Mouse (Mus musculus): ENCODE results near the gene Jade1. TPM values are rescaled to one million over a fixed set of nuclear protein-coding genes. Genes with fewer than 3 reads are reported as not detected.

Gene Jade1
- total and polyA plus RNA-seq, 3 experiments: 9.6 to 11.0 (median 10.7) TPM

GRCm38 (mm10) chr3:41592805-41593204 is 37.3 kb downstream of the Jade1 start:
- DNase-seq (ENCODE audit: extremely low read depth): no peak
- no peak overlapping the region for H3K4me3 ChIP-seq (replicated peaks in 1 of 3; ENCODE audit: low read depth in 2 of 3, low read length in 2 of 3, poor library complexity in 1 of 3)
- H3K4me1 ChIP-seq (ENCODE audit: control insufficient read depth in 1 of 2, insufficient read depth in 2 of 2): no peaks in the 10 kb centered on the region
- peaks cover 3% of the 10 kb centered on the region; the same call in 1 of the 2 replicates for H3K79me2 ChIP-seq (replicated peaks; ENCODE audit: control insufficient read depth, extremely low read depth, insufficient read depth, poor library complexity, severe bottlenecking)
- no peak overlapping the region for H3K4me2 ChIP-seq (ENCODE audit: insufficient read depth, low read depth, poor library complexity, severe bottlenecking)
- H3K27ac ChIP-seq (ENCODE audit: insufficient read depth, low read depth): no peak overlapping the region
- dilution Hi-C loops (cut with MboI; ENCODE audit: extremely low pct_ligation_motif_present, extremely low pct_unique_long_range_greater_than_20kb, low sequenced_read_pairs) (no loop called here), in situ Hi-C loops (cut with MboI; ENCODE audit: low pct_ligation_motif_present, low pct_unique_long_range_greater_than_20kb, low sequenced_read_pairs) (no loop called here)
- H3K27me3 ChIP-seq (replicated peaks): no peaks in the 10 kb centered on the region
- peaks cover 74 to 99% of the 10 kb centered on the region in 2 experiments for H3K36me3 ChIP-seq (replicated peaks in 1 of 2; ENCODE audit: control insufficient read depth in 1 of 2, insufficient read depth in 1 of 2, low read length in 1 of 2)
- no peak for TF ChIP-seq ETS1 (conservative IDR thresholded peaks at IDR 0.05; ENCODE audit: low read depth, low read length)
- TF ChIP-seq MXI1 (IDR thresholded peaks at IDR 0.05; ENCODE audit: low read depth, low read length): no peak
- no peak for TF ChIP-seq NELFE (IDR thresholded peaks at IDR 0.05; ENCODE audit: low read depth, low read length)
- no peak for TF ChIP-seq NRF1 (IDR thresholded peaks at IDR 0.05; ENCODE audit: low read depth, low read length)
- TF ChIP-seq MAX (IDR thresholded peaks at IDR 0.05; ENCODE audit: low read length): no peak
- TF ChIP-seq USF1 (IDR thresholded peaks at IDR 0.05; ENCODE audit: low read depth, low read length): no peak
- TF ChIP-seq BHLHE40 (IDR thresholded peaks at IDR 0.05; ENCODE audit: low read depth, low read length): no peak
- TF ChIP-seq ELF1 (IDR thresholded peaks at IDR 0.05; ENCODE audit: low read depth, low read length): no peak
- no peaks in the 10 kb centered on the region for H3K9me3 ChIP-seq (replicated peaks; ENCODE audit: low read length)
- no peak overlapping the region for H3K9ac ChIP-seq (ENCODE audit: insufficient read depth, low read depth)

GRCm38 (mm10) chr3:41594097-41594879 is 38.8 kb downstream of the Jade1 start:
- no peak overlapping the region for H3K9ac ChIP-seq (ENCODE audit: insufficient read depth, low read depth)
- peaks cover 76 to 99% of the 10 kb centered on the region in 2 experiments for H3K36me3 ChIP-seq (replicated peaks in 1 of 2; ENCODE audit: control insufficient read depth in 1 of 2, insufficient read depth in 1 of 2, low read length in 1 of 2)
- no peaks in the 10 kb centered on the region for H3K4me1 ChIP-seq (ENCODE audit: control insufficient read depth in 1 of 2, insufficient read depth in 2 of 2)
- no peak overlapping the region for H3K27ac ChIP-seq (ENCODE audit: insufficient read depth, low read depth)
- in situ Hi-C loops (cut with MboI; ENCODE audit: low pct_ligation_motif_present, low pct_unique_long_range_greater_than_20kb, low sequenced_read_pairs) (no loop called here), dilution Hi-C loops (cut with MboI; ENCODE audit: extremely low pct_ligation_motif_present, extremely low pct_unique_long_range_greater_than_20kb, low sequenced_read_pairs) (no loop called here)
- no peak for TF ChIP-seq KAT2A (IDR thresholded peaks at IDR 0.05; ENCODE audit: insufficient replicate concordance, low read length)
- TF ChIP-seq ELF1 (IDR thresholded peaks at IDR 0.05; ENCODE audit: low read depth, low read length): no peak
- TF ChIP-seq NELFE (IDR thresholded peaks at IDR 0.05; ENCODE audit: low read depth, low read length): no peak
- no peak for TF ChIP-seq UBTF (IDR thresholded peaks at IDR 0.05; ENCODE audit: low read depth, low read length)
- no peak overlapping the region for H3K4me3 ChIP-seq (replicated peaks in 1 of 3; ENCODE audit: low read depth in 2 of 3, low read length in 2 of 3, poor library complexity in 1 of 3)
- no peaks in the 10 kb centered on the region for H3K27me3 ChIP-seq (replicated peaks)
- H3K4me2 ChIP-seq (ENCODE audit: insufficient read depth, low read depth, poor library complexity, severe bottlenecking): no peak overlapping the region
- DNase-seq (ENCODE audit: extremely low read depth): no peak
- H3K9me3 ChIP-seq (replicated peaks; ENCODE audit: low read length): no peaks in the 10 kb centered on the region
- H3K79me2 ChIP-seq (replicated peaks; ENCODE audit: control insufficient read depth, extremely low read depth, insufficient read depth, poor library complexity, severe bottlenecking): no peaks in the 10 kb centered on the region

- Histone ChIP-seq H3K9ac (ENCODE audit: insufficient read depth, low read depth) (no peak overlapping the region), H3K4me3 (replicated peaks in 1 of 3; ENCODE audit: low read depth in 2 of 3, low read length in 2 of 3, poor library complexity in 1 of 3) (no peak overlapping the region), H3K79me2 (replicated peaks; ENCODE audit: control insufficient read depth, extremely low read depth, insufficient read depth, poor library complexity, severe bottlenecking) (no peaks in the 10 kb centered on the region), H3K4me1 (ENCODE audit: control insufficient read depth in 1 of 2, insufficient read depth in 2 of 2) (no peaks in the 10 kb centered on the region), H3K36me3 (replicated peaks in 1 of 2; ENCODE audit: control insufficient read depth in 1 of 2, insufficient read depth in 1 of 2, low read length in 1 of 2) (peaks cover 72 to 99% of the 10 kb centered on the region in 2 experiments), H3K27ac (ENCODE audit: insufficient read depth, low read depth) (no peak overlapping the region), H3K4me2 (ENCODE audit: insufficient read depth, low read depth, poor library complexity, severe bottlenecking) (no peak overlapping the region), H3K27me3 (replicated peaks) (no peaks in the 10 kb centered on the region), H3K9me3 (replicated peaks; ENCODE audit: low read length) (no peaks in the 10 kb centered on the region)
- DNase-seq (ENCODE audit: extremely low read depth): no peak
- in situ Hi-C loops (cut with MboI; ENCODE audit: low pct_ligation_motif_present, low pct_unique_long_range_greater_than_20kb, low sequenced_read_pairs) (no loop called here), dilution Hi-C loops (cut with MboI; ENCODE audit: extremely low pct_ligation_motif_present, extremely low pct_unique_long_range_greater_than_20kb, low sequenced_read_pairs) (no loop called here)
- TF ChIP-seq TCF12 (IDR thresholded peaks at IDR 0.05; ENCODE audit: low read depth, low read length): peak; percentile 61
- no peak for TF ChIP-seq ZKSCAN1 (IDR thresholded peaks at IDR 0.05; ENCODE audit: borderline replicate concordance, low read depth, low read length)
Observed at GRCm38 (mm10) chr3:41595010-41595409, 39.5 kb downstream of the Jade1 start.
